Mouse (Mus musculus): ENCODE data around the gene Sema3a.
"Not testable (repeated sequence)": the region's sequence is repeated elsewhere in the genome, so short reads cannot be mapped to it uniquely, and the experiment has no call there.

Gene Sema3a

GRCm38 (mm10) chr5:13509163-13509562, 383.9 kb downstream of the Sema3a start:
- ChIA-PET POLR2A (no interaction called here), CTCF (no interaction called here)

GRCm38 (mm10) chr5:13517018-13517417, 391.8 kb downstream of the Sema3a start:
- POLR2A ChIA-PET, result no interaction called here
- CTCF ChIA-PET, result no interaction called here

GRCm38 (mm10) chr5:13525597-13525996, 400.4 kb downstream of the Sema3a start:
- POLR2A ChIA-PET, result no interaction called here
- CTCF ChIA-PET, result interaction anchor here in 2 of 4 experiments (0.7 kb wide), 2 partner anchors 28 to 105 kb away, joined by 4 to 5 read pairs; no protein-coding TSS in a partner anchor

- CTCF ChIA-PET, result no interaction called here
- POLR2A ChIA-PET, result no interaction called here
Observed at GRCm38 (mm10) chr5:13527037-13527464, 401.8 kb downstream of the Sema3a start.

DNA sequence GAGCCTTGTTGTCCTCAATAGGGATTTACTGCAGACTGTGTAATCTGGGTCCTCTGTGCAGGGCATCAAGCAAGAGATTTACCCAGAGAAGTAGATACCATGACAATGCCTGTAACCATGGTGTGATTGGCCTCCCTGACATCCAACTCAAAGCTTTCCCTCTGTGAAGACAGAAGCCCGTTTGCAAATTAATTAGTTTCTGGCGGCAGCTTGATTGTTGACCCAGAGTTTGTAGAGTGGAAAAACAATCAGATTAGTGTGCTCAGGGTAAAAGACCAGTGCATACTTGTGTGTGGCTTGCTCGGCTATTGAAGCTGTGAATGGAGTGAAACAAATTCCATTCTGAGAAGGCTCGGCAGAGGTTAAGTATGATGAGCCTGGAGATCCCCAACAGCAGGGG, 404.0 kb downstream of the Sema3a start:
- ChIA-PET CTCF (no interaction called here), POLR2A (no interaction called here)

DNA sequence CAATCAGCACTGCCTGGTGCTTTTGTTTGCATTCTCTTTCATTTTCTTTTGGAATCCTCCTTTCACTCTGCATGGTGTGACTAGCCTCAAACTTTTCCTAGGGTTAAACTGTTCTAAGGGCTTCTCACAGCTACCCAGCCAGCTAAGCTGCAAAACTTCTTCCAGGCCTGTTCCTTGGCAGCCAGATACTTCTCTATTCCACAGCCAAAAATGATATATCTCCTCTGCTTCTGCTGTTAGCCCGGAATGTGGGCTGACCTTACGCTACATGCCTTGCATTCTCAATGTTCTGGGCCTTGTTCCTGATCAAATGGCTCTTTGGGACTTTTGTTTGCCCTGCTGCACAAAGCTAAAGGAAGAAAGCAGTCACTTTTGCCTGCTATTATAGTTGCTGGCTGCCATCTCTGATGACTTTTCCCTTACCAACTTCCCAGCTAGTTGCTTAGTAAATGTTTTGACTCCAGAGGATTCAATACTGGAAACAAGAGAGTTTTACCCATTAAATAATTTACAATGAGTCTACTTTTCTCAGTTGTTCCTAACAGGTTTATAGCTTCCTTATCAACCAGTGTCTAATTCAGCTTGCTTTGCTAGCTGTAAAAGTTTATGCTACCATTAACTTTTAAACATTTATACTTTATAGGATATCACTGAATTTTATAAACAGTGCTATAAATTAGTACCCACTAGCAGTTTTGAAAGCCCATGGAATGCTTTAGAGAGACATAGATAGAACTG, 422.4 kb downstream of the Sema3a start:
- ChIA-PET POLR2A (no interaction called here), CTCF (no interaction called here)

GRCm38 (mm10) chr5:13548210-13548554, 423.0 kb downstream of the Sema3a start:
- CTCF ChIA-PET, result no interaction called here

DNA sequence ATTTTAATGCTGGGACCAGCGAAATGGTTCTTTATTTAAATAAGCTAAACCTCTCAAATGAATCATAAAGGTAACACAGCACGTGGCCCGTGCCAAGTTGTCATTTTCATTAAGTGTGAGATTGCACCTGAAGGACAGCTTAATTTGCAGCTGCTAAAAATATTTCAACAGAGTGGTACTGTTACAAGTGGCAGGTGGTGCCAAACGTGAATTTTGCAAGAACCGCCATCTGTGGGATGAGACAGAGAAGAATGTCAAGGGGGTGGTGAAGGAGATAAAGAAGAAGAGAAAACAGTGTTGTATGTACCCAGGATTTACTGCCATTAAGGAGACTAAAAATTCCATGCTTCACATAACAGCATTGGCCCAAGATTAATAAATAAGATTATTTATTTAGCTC, 423.9 kb downstream of the Sema3a start:
- ChIA-PET POLR2A (interaction anchor here in 1 of 4 experiments (0.5 to 0.7 kb wide), 2 partner anchors 29 to 1298 kb away, joined by 3 to 4 read pairs; no protein-coding TSS in a partner anchor), CTCF (no interaction called here)

More at GRCm38 (mm10) chr5:13548210-13548554, 423.0 kb downstream of the Sema3a start:
- POLR2A ChIA-PET, result no interaction called here

DNA sequence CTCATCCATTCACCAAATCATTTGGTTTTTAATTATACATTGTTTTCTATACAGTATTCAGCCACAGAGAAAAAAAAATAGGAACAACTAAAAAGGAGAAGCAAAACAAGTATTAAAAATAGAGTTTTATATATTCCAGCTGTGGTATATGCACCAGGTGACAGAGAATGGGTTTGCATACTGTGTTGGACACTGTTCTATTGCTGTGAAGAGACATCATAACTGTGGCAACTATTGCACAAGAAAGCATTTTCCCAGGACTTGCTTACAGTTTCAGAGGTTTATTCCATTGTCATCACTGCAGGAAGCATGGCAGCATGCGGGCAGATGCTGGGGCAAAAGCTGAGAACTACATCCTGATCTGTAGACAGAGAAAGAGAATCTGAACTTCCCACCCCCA, 425.7 kb downstream of the Sema3a start:
- ChIA-PET POLR2A (no interaction called here), CTCF (no interaction called here)

DNA sequence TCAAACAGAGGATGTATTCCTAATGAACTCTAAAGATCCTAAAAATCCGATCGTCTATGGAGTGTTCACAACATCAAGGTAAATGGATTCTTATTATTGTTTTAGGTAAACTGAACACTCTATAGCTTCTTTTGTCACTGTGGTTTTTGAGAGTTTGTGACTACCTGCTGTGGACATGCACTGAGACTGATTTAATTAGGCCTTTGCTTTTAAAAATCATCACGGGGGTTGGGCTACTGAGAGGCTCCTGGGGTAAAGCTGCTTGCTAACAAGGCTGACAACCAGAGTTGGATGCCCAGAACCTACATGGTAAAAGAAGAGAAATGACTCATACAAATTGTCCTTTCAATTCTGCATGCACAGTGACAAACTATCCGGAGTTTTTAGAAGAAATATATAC, 432.0 kb downstream of the Sema3a start:
- CTCF ChIA-PET, result interaction anchor here in 1 of 4 experiments (0.7 kb wide), 1 partner anchor 47 kb away, joined by 6 read pairs; no protein-coding TSS in a partner anchor
- POLR2A ChIA-PET, result no interaction called here

DNA sequence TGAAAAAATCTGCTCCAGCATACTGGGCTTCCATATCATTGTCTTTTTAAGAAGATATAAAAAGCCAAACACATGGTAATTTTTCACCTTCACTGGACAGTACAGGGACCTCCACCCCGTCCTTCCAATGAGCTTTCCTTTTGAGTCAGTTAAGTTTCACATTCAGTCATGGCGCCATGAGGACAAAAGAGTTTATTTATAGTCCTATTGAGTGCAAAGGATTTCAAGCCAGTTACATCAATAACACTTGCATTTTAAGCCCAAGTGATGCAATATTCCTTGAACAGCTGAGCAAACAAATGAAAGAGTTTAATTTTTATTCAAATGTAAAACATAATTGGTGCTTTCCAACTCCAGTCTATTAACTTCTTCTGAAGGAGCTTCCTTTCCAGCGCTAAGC, 448.7 kb downstream of the Sema3a start:
- POLR2A ChIA-PET, result interaction anchor here in 1 of 4 experiments (1.2 kb wide), 1 partner anchor 10 kb away, joined by 3 read pairs; no protein-coding TSS in a partner anchor
- CTCF ChIA-PET, result no interaction called here

GRCm38 (mm10) chr5:13579123-13579522, 453.9 kb downstream of the Sema3a start:
- POLR2A ChIA-PET, result no interaction called here
- CTCF ChIA-PET, result no interaction called here

GRCm38 (mm10) chr5:13585559-13586207, 460.5 kb downstream of the Sema3a start:
- ChIA-PET POLR2A (no interaction called here), CTCF (no interaction called here)

DNA sequence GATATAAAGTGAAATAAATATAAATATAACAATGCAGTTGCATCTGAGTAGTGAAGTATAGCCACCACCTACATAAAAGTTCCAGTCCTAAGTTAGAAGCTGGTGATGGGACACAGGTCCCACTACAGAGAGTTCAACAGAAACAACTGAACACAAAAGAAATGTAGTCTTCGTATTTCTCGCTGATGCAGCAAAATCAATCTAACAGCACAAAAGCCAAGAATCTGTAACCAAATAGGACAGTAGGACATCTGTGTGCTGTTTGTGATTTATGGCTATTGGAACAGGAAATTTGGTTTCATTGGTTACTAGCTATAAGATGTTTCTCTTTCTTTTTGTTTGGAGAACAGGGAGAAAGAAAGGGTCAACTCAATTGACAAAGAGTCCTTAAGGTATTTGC, 469.2 kb downstream of the Sema3a start:
- ChIA-PET POLR2A (no interaction called here), CTCF (no interaction called here)

DNA sequence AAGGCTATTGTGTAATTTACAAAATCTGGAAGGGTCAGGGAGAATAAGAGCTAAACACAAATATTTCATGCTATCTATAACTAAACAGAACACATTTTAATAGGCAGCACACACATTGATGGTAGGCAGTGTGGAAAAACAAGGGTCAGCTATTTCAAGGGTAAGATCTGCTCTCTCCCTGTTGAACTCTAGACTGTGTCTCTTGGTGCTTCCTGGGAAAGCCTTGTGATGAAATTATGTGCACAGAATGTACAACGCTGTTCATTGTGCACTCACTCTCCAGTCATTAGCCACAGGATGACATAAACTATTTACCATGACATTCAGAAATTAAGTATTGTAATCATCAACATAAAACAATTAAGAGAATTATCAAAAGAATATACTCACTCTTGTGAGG, 486.4 kb downstream of the Sema3a start:
- POLR2A ChIA-PET, result no interaction called here
- CTCF ChIA-PET, result no interaction called here

GRCm38 (mm10) chr5:13612088-13612487, 486.9 kb downstream of the Sema3a start:
- ChIA-PET CTCF (no interaction called here), POLR2A (no interaction called here)

DNA sequence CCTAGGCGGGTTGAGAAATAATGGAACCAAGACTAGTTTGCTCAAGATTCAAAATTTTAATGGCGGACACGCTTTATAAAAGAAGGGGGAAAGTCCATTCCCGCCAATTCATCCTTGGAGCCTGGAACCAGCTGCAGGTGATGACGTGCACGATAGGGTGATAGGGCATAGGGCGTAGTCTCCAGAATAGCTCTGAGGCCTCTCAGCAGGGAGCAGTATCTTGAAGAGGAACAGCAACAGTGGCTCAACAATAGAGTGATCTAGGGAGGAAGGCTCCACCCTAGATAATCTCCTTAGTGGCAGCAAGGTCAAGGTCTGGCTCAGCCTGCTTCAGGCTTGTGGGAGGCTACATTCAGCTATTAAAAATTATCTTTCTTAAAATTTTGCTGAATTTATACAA, 489.4 kb downstream of the Sema3a start:
- POLR2A ChIA-PET, CTCF ChIA-PET: not testable (repeated sequence)

DNA sequence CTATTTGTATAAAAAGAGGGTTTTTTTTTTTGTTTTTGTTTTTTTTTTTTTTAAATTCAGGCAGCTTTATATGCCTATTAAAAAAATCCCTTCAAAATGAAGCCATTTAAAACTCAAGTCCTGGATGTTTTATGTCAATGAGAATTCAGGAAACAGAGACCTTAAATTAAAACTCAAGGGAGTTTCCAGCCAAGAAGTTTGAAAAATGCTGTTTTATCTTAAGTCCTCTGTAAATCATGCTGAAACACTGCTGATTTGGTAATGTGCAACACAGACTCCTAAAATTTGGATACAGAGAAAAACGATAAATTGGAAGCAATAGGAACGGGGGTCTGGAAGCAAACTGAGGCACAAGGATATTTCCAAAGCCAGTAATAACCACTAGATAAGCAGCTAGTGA, 490.7 kb downstream of the Sema3a start:
- ChIA-PET CTCF (no interaction called here), POLR2A (no interaction called here)

DNA sequence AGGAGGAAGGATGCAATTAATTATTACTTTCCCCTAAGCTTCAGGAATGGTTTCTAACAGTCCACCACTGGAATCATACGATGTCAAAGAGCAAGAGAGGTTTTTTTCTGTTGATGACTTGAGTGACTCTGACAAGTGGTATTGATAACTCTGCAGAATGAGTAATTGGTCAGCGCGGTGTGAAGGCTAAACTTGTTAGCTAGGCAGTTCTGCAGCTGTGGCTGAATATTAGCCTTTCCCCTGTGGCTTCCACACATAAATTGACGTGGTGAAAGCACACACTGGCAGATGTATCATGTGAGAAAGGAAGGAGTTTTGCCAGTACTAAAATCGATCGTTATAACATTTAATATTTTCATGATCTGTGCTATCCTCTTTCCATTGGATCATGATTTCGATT, 497.4 kb downstream of the Sema3a start:
- POLR2A ChIA-PET, result no interaction called here
- CTCF ChIA-PET, result no interaction called here

DNA sequence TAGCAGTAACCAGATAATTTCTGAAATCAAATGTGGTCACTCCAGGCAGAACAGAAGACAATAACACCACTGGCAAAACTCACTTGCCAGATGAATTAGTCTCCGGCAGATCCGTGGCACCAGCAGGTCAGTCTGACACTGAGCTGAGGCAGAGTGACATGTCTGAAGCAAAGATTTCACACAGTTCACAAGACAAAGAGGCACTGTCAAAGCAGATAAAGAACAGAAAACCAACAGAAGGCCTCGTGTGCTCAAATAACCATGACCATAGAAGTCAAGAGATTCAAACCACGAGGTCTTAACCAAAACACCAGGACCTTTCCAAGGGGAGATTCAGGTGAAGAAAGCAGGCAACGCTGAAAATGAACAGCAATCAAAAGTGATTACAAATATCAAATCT, 499.5 kb downstream of the Sema3a start:
- CTCF ChIA-PET, result no interaction called here
- POLR2A ChIA-PET, result no interaction called here

DNA sequence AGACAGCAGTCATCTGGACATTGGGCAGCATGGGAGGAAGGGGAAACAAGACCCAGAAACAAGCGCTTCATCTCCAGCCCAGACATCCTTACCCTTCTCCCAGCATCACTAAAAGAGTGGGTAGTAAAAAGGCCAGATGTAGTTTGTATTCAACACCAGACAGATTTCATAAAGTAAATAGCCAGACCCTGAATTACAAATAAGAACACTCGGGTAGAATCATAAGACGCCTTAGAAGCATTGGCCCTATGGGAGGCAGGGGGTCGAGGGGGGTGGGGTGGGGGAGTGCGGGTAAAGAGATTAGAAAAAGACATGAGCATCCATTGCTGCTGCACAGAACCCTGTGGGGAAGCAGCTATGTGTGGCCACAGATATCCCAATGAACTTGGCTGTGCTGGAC, 500.9 kb downstream of the Sema3a start:
- ChIA-PET CTCF (no interaction called here), POLR2A (no interaction called here)

All from embryonic stem cell, embryonic (primary cell).